Mouse (Mus musculus) ES-E14 (cell line): ENCODE results near the gene Nanos1. TPM values are rescaled to one million over a fixed set of nuclear protein-coding genes. Genes with fewer than 3 reads are reported as not detected.

Source experiments
- DNase-seq: peaks from one replicate; pipeline ENCODE4 v3.0.0-alpha.2; 2013; ENCODE audit warnings: low read depth, low spot score
- H3K27ac ChIP-seq: 2 replicates; pipeline ENCODE4 v1.5.1; 2012; ENCODE audit warnings: low read depth, mild to moderate bottlenecking, low read length, moderate library complexity, mixed read lengths; ENCODE audit not compliant: poor library complexity, insufficient read depth, severe bottlenecking
- H3K36me3 ChIP-seq: 2 replicates; pipeline ENCODE4 v1.6.1; 2012; ENCODE audit warnings: mild to moderate bottlenecking, low read length, moderate library complexity, mixed read lengths; ENCODE audit not compliant: control insufficient read depth, poor library complexity, insufficient read depth, severe bottlenecking
- H3K4me1 ChIP-seq, 2 experiments: fragments of 150-350 bp in 1 of 2; sonication (generic) in 1 of 2; 2 replicates each; pipeline ENCODE4 v1.6.1; 2012; ENCODE audit warnings: low read length in 2 of 2, mild to moderate bottlenecking in 1 of 2, mixed read lengths in 1 of 2; ENCODE audit not compliant: control insufficient read depth in 2 of 2, insufficient read depth in 2 of 2, poor library complexity in 1 of 2
- H3K4me3 ChIP-seq, 2 experiments: fragments of 150-350 bp in 1 of 2; sonication (generic) in 1 of 2; 2 replicates each; pipeline ENCODE4 v1.5.1; 2012; ENCODE audit warnings: low read length in 2 of 2, low read depth in 1 of 2, mild to moderate bottlenecking in 1 of 2, mixed read lengths in 1 of 2; ENCODE audit not compliant: insufficient read depth in 1 of 2, poor library complexity in 1 of 2, severe bottlenecking in 1 of 2
- H3K9ac ChIP-seq: 2 replicates; pipeline ENCODE4 v1.6.1; 2012; ENCODE audit warnings: low read depth, mild to moderate bottlenecking, low read length, mixed read lengths; ENCODE audit not compliant: poor library complexity, insufficient read depth, severe bottlenecking
- H3K9me3 ChIP-seq: fragments of 150-350 bp; sonication (generic); 2 replicates; pipeline ENCODE4 v1.6.1; 2012; ENCODE audit warnings: low read depth, mild to moderate bottlenecking, low read length; ENCODE audit not compliant: control insufficient read depth, insufficient read depth
- CHD2 ChIP-seq: IDR thresholded peaks from 2 replicates; pipeline ENCODE4 v1.6.1; 2014; ENCODE audit warnings: mild to moderate bottlenecking, low read depth, low read length, inconsistent platforms
- HCFC1 ChIP-seq: IDR thresholded peaks from 2 replicates; pipeline ENCODE4 v1.6.1; 2012; ENCODE audit warnings: low read length, inconsistent platforms, borderline replicate concordance; ENCODE audit not compliant: insufficient read depth
- MAFK ChIP-seq: IDR thresholded peaks from 2 replicates; pipeline ENCODE4 v1.6.1; 2014; ENCODE audit warnings: mild to moderate bottlenecking, low read depth, low read length, inconsistent platforms; ENCODE audit not compliant: insufficient read depth
- ZC3H11A ChIP-seq: IDR thresholded peaks from 2 replicates; pipeline ENCODE4 v1.6.1; 2012; ENCODE audit warnings: low read depth, mild to moderate bottlenecking, inconsistent platforms, low read length, borderline replicate concordance
- ZNF384 ChIP-seq: IDR thresholded peaks from 2 replicates; pipeline ENCODE4 v1.6.1; 2012; ENCODE audit warnings: low read depth, low read length, inconsistent platforms
- in situ Hi-C, 2 experiments: fragments of 600-800 bp; cut with MboI; formaldehyde crosslinking; loops; one replicate each; pipeline ENCODE4 v1.15.1; 2025; ENCODE audit warnings: low sequenced_read_pairs in 2 of 2, inconsistent platforms in 1 of 2; ENCODE audit not compliant: unreplicated experiment in 2 of 2
- total RNA-seq: library from RNA; depleted of rRNA; stranded (reverse); fragments of 300-350 nt; gene quantifications from 2 replicates; pipeline ENCODE4 v1.2.3, GENCODE M21; 2012

Nanos1 gene
- total RNA-seq, 1 experiment = 5.4 TPM

GRCm38 (mm10) chr19:60758896-60759835 is 3.4 kb downstream of the Nanos1 start:
- H3K4me1 ChIP-seq = no peaks in the 10 kb centered on the region
- DNase-seq = no peak
- H3K27ac ChIP-seq = no peak overlapping the region
- no peak for TF ChIP-seq ZNF384
- TF ChIP-seq ZC3H11A = no peak
- TF ChIP-seq HCFC1 = no peak
- TF ChIP-seq CHD2 = no peak
- TF ChIP-seq MAFK = no peak
- no peak overlapping the region for H3K9ac ChIP-seq
- H3K36me3 ChIP-seq = peaks cover 11% of the 10 kb centered on the region
- no peak overlapping the region for H3K4me3 ChIP-seq
- H3K9me3 ChIP-seq = no peaks in the 10 kb centered on the region
- in situ Hi-C loops = no loop called here

DNA sequence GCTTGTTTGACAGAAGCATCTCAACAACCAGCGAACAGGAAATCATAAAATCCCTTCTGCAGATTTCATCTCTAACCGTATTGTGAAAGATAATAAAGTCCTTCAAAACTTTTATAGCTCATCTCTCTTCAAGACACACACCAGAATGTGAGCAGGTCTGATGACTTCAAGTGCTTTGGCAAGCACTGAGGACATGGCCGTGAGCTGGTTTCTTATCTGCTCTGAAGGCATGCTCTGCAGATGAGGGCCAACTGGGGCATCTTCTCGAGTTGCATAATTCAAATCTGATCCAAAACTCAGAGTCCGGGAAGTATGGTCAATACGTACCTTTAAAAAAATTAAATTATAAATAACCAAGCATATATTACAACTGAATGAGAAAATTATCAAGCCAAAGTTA is 17.6 kb downstream of the Nanos1 start:
- in situ Hi-C loops = no loop called here
- DNase-seq = no peak
- Histone ChIP-seq H3K4me1 (no peaks in the 10 kb centered on the region), H3K4me3 (no peak overlapping the region), H3K9me3 (no peaks in the 10 kb centered on the region), H3K9ac (no peak overlapping the region), H3K27ac (no peak overlapping the region), H3K36me3 (peaks cover 37% of the 10 kb centered on the region)
- TF ChIP-seq MAFK (no peak), HCFC1 (no peak), ZNF384 (no peak), ZC3H11A (no peak), CHD2 (no peak)

DNA sequence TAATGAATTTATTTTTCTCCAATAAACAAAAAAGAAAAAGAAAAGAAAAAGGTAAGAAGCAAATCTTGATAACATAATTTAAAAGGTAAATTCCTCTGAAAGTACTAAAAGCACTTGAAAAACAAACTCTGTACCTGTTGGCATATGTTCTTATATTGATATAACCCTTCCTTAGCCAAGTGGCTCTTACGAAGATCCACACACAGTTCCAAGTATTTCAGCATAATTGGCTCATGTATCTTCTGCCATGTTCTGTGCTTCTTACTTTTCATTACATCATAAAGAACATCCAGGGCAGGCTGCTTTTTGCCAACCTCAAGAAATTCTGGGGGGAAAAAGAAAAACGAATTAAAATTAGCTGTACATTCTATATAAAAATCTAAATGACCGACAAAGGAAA is 26.2 kb downstream of the Nanos1 start:
- no peak overlapping the region for H3K27ac ChIP-seq
- no peak for DNase-seq
- in situ Hi-C loops = no loop called here
- TF ChIP-seq ZNF384 (no peak), MAFK (no peak), ZC3H11A (no peak), CHD2 (no peak), HCFC1 (no peak)
- H3K9ac ChIP-seq = no peak overlapping the region
- peaks cover 6% of the 10 kb centered on the region for H3K36me3 ChIP-seq
- no peak overlapping the region for H3K4me3 ChIP-seq
- H3K4me1 ChIP-seq = no peaks in the 10 kb centered on the region; a peak in 1 of 4 replicates
- H3K9me3 ChIP-seq = no peaks in the 10 kb centered on the region

DNA sequence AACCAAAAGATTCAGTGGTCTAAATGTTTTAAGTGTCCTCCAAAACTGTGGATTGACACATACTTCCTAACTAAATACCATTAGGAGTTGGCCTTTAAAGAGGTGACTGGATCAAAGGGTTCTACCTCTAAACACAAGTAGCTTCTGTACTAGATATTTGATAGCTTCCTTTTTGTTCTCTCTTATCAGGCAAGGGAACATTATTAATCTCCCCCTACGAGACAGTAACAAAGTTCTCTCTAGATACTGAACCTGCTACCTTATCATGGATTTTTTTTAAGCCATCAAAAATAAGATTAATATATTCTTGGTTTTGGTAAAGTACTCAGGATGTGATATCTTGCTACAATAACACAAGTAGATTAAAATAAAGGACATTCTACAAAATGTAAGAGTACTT is 28.9 kb downstream of the Nanos1 start:
- no peak for DNase-seq
- Histone ChIP-seq H3K36me3 (peaks cover 4% of the 10 kb centered on the region; the same call in 1 of the 2 replicates), H3K4me3 (peak overlapping the region in 1 of 2 experiments; percentile 24; a peak in 1 of 4 replicates), H3K27ac (no peak overlapping the region), H3K9ac (no peak overlapping the region), H3K4me1 (peaks cover 0 to 4% of the 10 kb centered on the region in 2 experiments; a peak in 2 of 4 replicates), H3K9me3 (no peaks in the 10 kb centered on the region)
- in situ Hi-C loops = no loop called here
- TF ChIP-seq ZC3H11A (no peak), ZNF384 (no peak), CHD2 (no peak), HCFC1 (no peak), MAFK (no peak)
